Mouse (Mus musculus): ENCODE measurements around the gene Gfi1b. TPM values are rescaled to one million over a fixed set of nuclear protein-coding genes. Genes with fewer than 3 reads are reported as not detected.

The Gfi1b gene
- polyA plus RNA-seq, 1 experiment from 2014 or later: 2.6 TPM

DNA sequence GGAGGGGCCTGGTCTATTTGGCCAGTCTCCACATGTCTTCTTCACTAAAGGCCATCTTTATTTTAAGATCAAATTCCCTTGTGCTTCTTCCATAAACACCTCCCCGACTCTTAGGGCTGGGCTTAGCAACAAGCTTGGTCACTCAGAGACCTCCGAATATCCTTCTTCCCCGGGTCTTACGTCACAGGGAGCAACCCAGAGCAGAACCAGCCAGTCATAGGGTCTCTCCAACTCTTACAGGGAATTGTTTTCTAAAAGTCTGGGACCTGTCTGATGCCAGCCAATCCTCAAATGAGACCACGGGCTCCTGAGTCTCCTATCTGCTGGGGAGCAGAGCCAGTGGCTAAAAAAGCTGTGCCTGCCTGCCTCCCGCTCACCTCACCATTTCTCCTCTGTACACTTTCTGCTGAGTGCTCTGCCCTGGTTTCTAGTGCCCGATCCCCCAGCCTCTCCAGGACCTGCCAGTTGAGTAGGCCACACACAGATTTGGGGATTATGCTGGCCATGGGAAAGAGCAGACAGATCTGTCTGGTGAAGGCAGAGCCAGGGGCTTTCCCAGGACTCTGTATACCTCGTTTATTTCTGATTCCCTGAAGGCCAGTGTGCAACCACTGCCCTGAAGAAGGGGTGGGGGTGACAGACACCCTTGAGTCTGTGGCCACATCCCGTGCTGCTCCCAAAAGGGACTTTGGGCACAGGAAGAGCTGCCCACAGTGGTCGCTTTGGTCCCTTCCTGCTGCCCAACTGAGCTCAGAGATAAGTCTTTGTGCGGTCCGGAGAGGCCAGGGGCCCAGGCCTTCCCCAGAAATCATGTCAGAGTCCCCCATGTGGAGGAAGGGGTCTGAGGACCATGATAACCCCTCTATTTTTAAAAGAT, 22.9 kb downstream of the Gfi1b start:
- Histone ChIP-seq H3K9me3 (ENCODE audit: control insufficient read depth, low read length) (no peaks in the 10 kb centered on the region), H3K4me2 (ENCODE audit: low read depth) (no peak overlapping the region), H3K4me1 (ENCODE audit: control insufficient read depth, insufficient read depth, low read length) (no peaks in the 10 kb centered on the region), H3K27ac (ENCODE audit: low read depth, low read length) (0 out of 2 replicates have a peak overlapping the region, but pooled peaks have one; percentile 6), H3K4me3 (ENCODE audit: low read depth, low read length) (no peak overlapping the region), H3K27me3 (ENCODE audit: control insufficient read depth, insufficient read depth, low read length) (no peaks in the 10 kb centered on the region), H3K9ac (ENCODE audit: low read length) (no peak overlapping the region), H3K36me3 (ENCODE audit: control insufficient read depth, insufficient read depth, low read length) (no peaks in the 10 kb centered on the region)
- DNase-seq (ENCODE audit: low spot score) (no peak), ATAC-seq (ENCODE audit: insufficient read depth, low FRiP score, low TSS enrichment) (no peak)
- WGBS: 74% methylated on average over 12 of the region's 12 CpGs

DNA sequence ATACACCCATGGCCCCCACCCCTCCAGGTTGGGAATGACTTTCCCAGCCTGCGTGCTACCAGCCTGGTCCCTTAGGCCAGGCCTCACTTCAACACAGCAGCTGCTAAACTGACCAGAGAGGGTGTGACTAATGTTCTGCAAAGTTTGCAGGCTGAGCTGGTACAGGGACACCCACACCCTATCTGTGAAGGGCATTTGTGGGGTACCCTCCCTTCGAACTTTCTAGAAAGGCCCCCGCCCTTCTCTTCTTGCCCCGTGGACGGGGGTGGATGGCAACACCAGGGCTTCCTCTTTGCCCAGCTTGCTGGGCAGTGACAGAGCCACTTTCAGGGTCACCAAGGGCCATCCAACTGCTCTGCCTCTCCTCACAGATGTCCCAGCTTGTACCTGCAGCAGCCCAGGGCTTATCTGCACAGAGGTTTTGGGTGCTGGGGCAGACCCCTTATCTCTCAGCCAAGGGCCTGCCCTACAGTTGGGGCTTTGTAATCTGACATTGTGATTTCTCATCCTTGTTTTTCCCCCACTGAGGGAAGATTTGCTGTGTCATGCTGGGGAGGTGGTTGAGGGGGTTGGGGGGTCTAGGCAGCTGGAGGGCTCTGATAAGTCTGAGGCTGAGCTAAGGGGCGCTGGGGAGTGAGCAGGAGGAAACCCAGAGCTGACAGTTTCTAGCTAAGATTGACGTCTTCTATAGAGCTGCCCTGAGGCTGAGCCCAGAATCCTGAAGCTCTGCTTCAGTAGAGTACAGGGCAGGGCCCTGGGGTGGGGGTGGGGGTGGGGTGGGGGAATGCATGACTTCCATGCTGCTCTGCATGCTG, 23.8 kb downstream of the Gfi1b start:
- H3K4me2 ChIP-seq (ENCODE audit: low read depth): no peak overlapping the region
- no peaks in the 10 kb centered on the region for H3K27me3 ChIP-seq (ENCODE audit: control insufficient read depth, insufficient read depth, low read length)
- H3K27ac ChIP-seq (ENCODE audit: low read depth, low read length): no peak overlapping the region
- H3K4me3 ChIP-seq (ENCODE audit: low read depth, low read length): no peak overlapping the region
- no peaks in the 10 kb centered on the region for H3K36me3 ChIP-seq (ENCODE audit: control insufficient read depth, insufficient read depth, low read length)
- ATAC-seq (ENCODE audit: insufficient read depth, low FRiP score, low TSS enrichment): no peak
- 76% methylated on average over 7 of the region's 7 CpGs for WGBS
- H3K9ac ChIP-seq (ENCODE audit: low read length): no peak overlapping the region
- DNase-seq (ENCODE audit: low spot score): no peak
- no peaks in the 10 kb centered on the region for H3K4me1 ChIP-seq (ENCODE audit: control insufficient read depth, insufficient read depth, low read length)
- H3K9me3 ChIP-seq (ENCODE audit: control insufficient read depth, low read length): no peaks in the 10 kb centered on the region

- H3K4me2 ChIP-seq (ENCODE audit: low read depth): no peak overlapping the region
- H3K27ac ChIP-seq (ENCODE audit: low read depth, low read length): no peak overlapping the region
- no peak overlapping the region for H3K9ac ChIP-seq (ENCODE audit: low read length)
- no peaks in the 10 kb centered on the region for H3K36me3 ChIP-seq (ENCODE audit: control insufficient read depth, insufficient read depth, low read length)
- no peak for ATAC-seq (ENCODE audit: insufficient read depth, low FRiP score, low TSS enrichment)
- no peaks in the 10 kb centered on the region for H3K9me3 ChIP-seq (ENCODE audit: control insufficient read depth, low read length)
- H3K4me3 ChIP-seq (ENCODE audit: low read depth, low read length): no peak overlapping the region
- WGBS: 87% methylated on average over 7 of the region's 7 CpGs
- no peaks in the 10 kb centered on the region for H3K27me3 ChIP-seq (ENCODE audit: control insufficient read depth, insufficient read depth, low read length)
- DNase-seq (ENCODE audit: low spot score): no peak
- no peaks in the 10 kb centered on the region for H3K4me1 ChIP-seq (ENCODE audit: control insufficient read depth, insufficient read depth, low read length)
These were observed 24.8 kb downstream of the Gfi1b start for GRCm38 (mm10) chr2:28596998-28597397.

- no peak for ATAC-seq (ENCODE audit: insufficient read depth, low FRiP score, low TSS enrichment)
- no peaks in the 10 kb centered on the region for H3K27me3 ChIP-seq (ENCODE audit: control insufficient read depth, insufficient read depth, low read length)
- no peaks in the 10 kb centered on the region for H3K4me1 ChIP-seq (ENCODE audit: control insufficient read depth, insufficient read depth, low read length)
- no peak overlapping the region for H3K27ac ChIP-seq (ENCODE audit: low read depth, low read length)
- H3K4me2 ChIP-seq (ENCODE audit: low read depth): no peak overlapping the region
- no peak overlapping the region for H3K4me3 ChIP-seq (ENCODE audit: low read depth, low read length)
- WGBS: 78% methylated on average over 7 of the region's 7 CpGs
- no peaks in the 10 kb centered on the region for H3K9me3 ChIP-seq (ENCODE audit: control insufficient read depth, low read length)
- no peak overlapping the region for H3K9ac ChIP-seq (ENCODE audit: low read length)
- DNase-seq (ENCODE audit: low spot score): no peak
- H3K36me3 ChIP-seq (ENCODE audit: control insufficient read depth, insufficient read depth, low read length): no peaks in the 10 kb centered on the region
These were observed 25.8 kb downstream of the Gfi1b start for GRCm38 (mm10) chr2:28596021-28596420.

DNA sequence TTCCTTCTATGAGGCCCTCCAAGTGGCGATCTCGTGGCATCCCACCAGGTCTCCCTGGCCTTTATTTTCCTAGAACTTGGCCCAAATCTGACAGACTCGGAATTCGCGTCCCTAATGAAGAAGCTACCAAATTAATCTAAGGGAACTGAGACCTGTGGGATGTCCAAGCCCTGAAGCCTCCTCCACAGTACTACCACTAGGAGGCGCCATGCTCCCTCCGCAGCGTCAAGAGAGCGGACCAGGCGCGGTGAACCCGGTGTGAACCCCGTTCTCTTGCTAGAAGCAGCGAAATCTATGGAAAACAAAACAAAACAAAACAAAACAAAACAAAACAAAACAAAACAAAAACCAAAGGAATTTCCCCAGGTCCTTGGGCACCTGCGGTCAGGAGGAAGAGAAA, 29.0 kb downstream of the Gfi1b start:
- H3K4me3 ChIP-seq (ENCODE audit: low read depth, low read length): no peak overlapping the region
- H3K4me2 ChIP-seq (ENCODE audit: low read depth): no peak overlapping the region
- H3K9me3 ChIP-seq (ENCODE audit: control insufficient read depth, low read length): no peaks in the 10 kb centered on the region
- H3K27me3 ChIP-seq (ENCODE audit: control insufficient read depth, insufficient read depth, low read length): no peaks in the 10 kb centered on the region
- H3K4me1 ChIP-seq (ENCODE audit: control insufficient read depth, insufficient read depth, low read length): no peaks in the 10 kb centered on the region
- no peak overlapping the region for H3K9ac ChIP-seq (ENCODE audit: low read length)
- no peak overlapping the region for H3K27ac ChIP-seq (ENCODE audit: low read depth, low read length)
- peak; percentile 73 for DNase-seq (ENCODE audit: low spot score)
- no peak for ATAC-seq (ENCODE audit: insufficient read depth, low FRiP score, low TSS enrichment)
- H3K36me3 ChIP-seq (ENCODE audit: control insufficient read depth, insufficient read depth, low read length): no peaks in the 10 kb centered on the region
- 7% methylated on average over 15 of the region's 15 CpGs for WGBS

GRCm38 (mm10) chr2:28591479-28591878, 30.3 kb downstream of the Gfi1b start:
- 79% methylated on average over 2 of the region's 2 CpGs for WGBS
- Histone ChIP-seq H3K27ac (ENCODE audit: low read depth, low read length) (no peak overlapping the region), H3K4me2 (ENCODE audit: low read depth) (no peak overlapping the region), H3K4me1 (ENCODE audit: control insufficient read depth, insufficient read depth, low read length) (no peaks in the 10 kb centered on the region), H3K27me3 (ENCODE audit: control insufficient read depth, insufficient read depth, low read length) (no peaks in the 10 kb centered on the region), H3K9ac (ENCODE audit: low read length) (no peak overlapping the region), H3K4me3 (ENCODE audit: low read depth, low read length) (no peak overlapping the region), H3K9me3 (ENCODE audit: control insufficient read depth, low read length) (no peaks in the 10 kb centered on the region), H3K36me3 (ENCODE audit: control insufficient read depth, insufficient read depth, low read length) (no peaks in the 10 kb centered on the region)
- ATAC-seq (ENCODE audit: insufficient read depth, low FRiP score, low TSS enrichment) (no peak), DNase-seq (ENCODE audit: low spot score) (no peak)

- no peak overlapping the region for H3K9ac ChIP-seq (ENCODE audit: low read length)
- no peaks in the 10 kb centered on the region for H3K36me3 ChIP-seq (ENCODE audit: control insufficient read depth, insufficient read depth, low read length)
- no peak overlapping the region for H3K27ac ChIP-seq (ENCODE audit: low read depth, low read length)
- no peaks in the 10 kb centered on the region for H3K4me1 ChIP-seq (ENCODE audit: control insufficient read depth, insufficient read depth, low read length)
- H3K4me3 ChIP-seq (ENCODE audit: low read depth, low read length): no peak overlapping the region
- no peak for ATAC-seq (ENCODE audit: insufficient read depth, low FRiP score, low TSS enrichment)
- WGBS: 26% methylated on average over 1 of the region's 1 CpGs
- no peaks in the 10 kb centered on the region for H3K27me3 ChIP-seq (ENCODE audit: control insufficient read depth, insufficient read depth, low read length)
- DNase-seq (ENCODE audit: low spot score): no peak
- no peak overlapping the region for H3K4me2 ChIP-seq (ENCODE audit: low read depth)
- H3K9me3 ChIP-seq (ENCODE audit: control insufficient read depth, low read length): no peaks in the 10 kb centered on the region
These were observed 33.2 kb downstream of the Gfi1b start for GRCm38 (mm10) chr2:28588574-28588973.

- Histone ChIP-seq H3K36me3 (ENCODE audit: control insufficient read depth, insufficient read depth, low read length) (no peaks in the 10 kb centered on the region), H3K4me2 (ENCODE audit: low read depth) (no peak overlapping the region), H3K27me3 (ENCODE audit: control insufficient read depth, insufficient read depth, low read length) (no peaks in the 10 kb centered on the region), H3K4me1 (ENCODE audit: control insufficient read depth, insufficient read depth, low read length) (peaks cover 9% of the 10 kb centered on the region; the same call in 1 of the 2 replicates), H3K27ac (ENCODE audit: low read depth, low read length) (no peak overlapping the region), H3K4me3 (ENCODE audit: low read depth, low read length) (no peak overlapping the region), H3K9me3 (ENCODE audit: control insufficient read depth, low read length) (no peaks in the 10 kb centered on the region), H3K9ac (ENCODE audit: low read length) (no peak overlapping the region)
- WGBS: 51% methylated on average over 2 of the region's 2 CpGs
- DNase-seq (ENCODE audit: low spot score) (no peak), ATAC-seq (ENCODE audit: insufficient read depth, low FRiP score, low TSS enrichment) (no peak)
These were observed 36.1 kb downstream of the Gfi1b start for GRCm38 (mm10) chr2:28585730-28586129.

All from neural tube, embryonic 11.5 days (tissue).